8 mouse cellular contexts compared by ENCODE assay signal in genomic region chr17:35257824-35258491, GRCm38 (mm10). TPM values are rescaled to one million over a fixed set of nuclear protein-coding genes. Genes with fewer than 3 reads are reported as not detected.
DNase-seq lines count a peak whose midpoint lies in the region; ATAC-seq and TF ChIP-seq lines count a peak whose summit lies in the region.

No protein-coding gene starts in this region.

- peak overlapping the region; percentile 29 for H3K4me2 ChIP-seq in forebrain, postnatal 0 days (ENCODE audit: low read depth)
- H3K4me2 ChIP-seq in neural tube, embryonic 15.5 days = peak overlapping the region; percentile 51

- WGBS in cerebellum, adult 2 months = 2% methylated on average over 17 of the region's 17 CpGs
- WGBS in forebrain, postnatal 0 days = 13% methylated on average over 17 of the region's 17 CpGs
- 3% methylated on average over 17 of the region's 17 CpGs for WGBS in lung, adult 2 months
- WGBS in neural tube, embryonic 15.5 days = 13% methylated on average over 17 of the region's 17 CpGs

- intact Hi-C loops in heart, postnatal 36 days (cut with DNase I) = loop anchor here (1.0 to 2.0 kb wide), 2 partner anchors 16 to 45 kb away; no protein-coding TSS in a partner anchor

- H3K27me3 ChIP-seq in cerebellum, adult 2 months (ENCODE audit: control insufficient read depth, insufficient read depth, low read length) = no peaks in the 10 kb centered on the region
- no peaks in the 10 kb centered on the region for H3K27me3 ChIP-seq in forebrain, postnatal 0 days (ENCODE audit: insufficient read depth, low read length)
- peaks cover 6% of the 10 kb centered on the region; the same call in 1 of the 2 replicates for H3K27me3 ChIP-seq in neural tube, embryonic 15.5 days (replicated peaks)

- no peak for TF ChIP-seq POLR2A in cerebellum, adult 2 months (IDR thresholded peaks at IDR 0.05; ENCODE audit: borderline replicate concordance, insufficient read depth, low read length)
- no peak for TF ChIP-seq POLR2A in lung, adult 2 months (IDR thresholded peaks at IDR 0.05; ENCODE audit: borderline replicate concordance, extremely low read depth, low read depth, low read length)

- in situ Hi-C loops in ES-E14 (cut with MboI; ENCODE audit: low sequenced_read_pairs in 2 of 2, unreplicated experiment in 2 of 2) = no loop called here

- DNase-seq in ES-E14 (ENCODE audit: low read depth, low spot score) = peak; percentile 94
- DNase-seq in cerebellum, adult 2 months = peak; percentile 90 to 95
- DNase-seq in forebrain, postnatal 0 days = peak; percentile 89
- peak; percentile 97 to 99 for DNase-seq in heart, postnatal 36 days
- DNase-seq in layer of hippocampus, adult 2 months (ENCODE audit: low spot score in 2 of 2) = peak; percentile 91 to 94
- peak; percentile 95 for DNase-seq in lung, adult 2 months
- peak; percentile 95 for DNase-seq in testis, postnatal 10 days (ENCODE audit: low spot score)

- H3K9me3 ChIP-seq in ES-E14 (ENCODE audit: control insufficient read depth, insufficient read depth, low read depth, low read length) = no peaks in the 10 kb centered on the region
- H3K9me3 ChIP-seq in forebrain, postnatal 0 days (ENCODE audit: low read length) = no peaks in the 10 kb centered on the region
- no peaks in the 10 kb centered on the region for H3K9me3 ChIP-seq in neural tube, embryonic 15.5 days (replicated peaks)

- peak; percentile 28 for ATAC-seq in forebrain, postnatal 0 days
- no peak for ATAC-seq in neural tube, embryonic 15.5 days (ENCODE audit: low FRiP score)

- peak; percentile 85 for TF ChIP-seq CTCF in cerebellum, adult 2 months (IDR thresholded peaks at IDR 0.05; ENCODE audit: borderline replicate concordance, insufficient read depth, low read depth, low read length)
- TF ChIP-seq CTCF in forebrain, postnatal 0 days (IDR thresholded peaks at IDR 0.05; ENCODE audit: low read depth) = peak; percentile 88
- peak; percentile 88 for TF ChIP-seq CTCF in layer of hippocampus, adult 2 months (conservative IDR thresholded peaks at IDR 0.05)
- peak; percentile 84 for TF ChIP-seq CTCF in lung, adult 2 months (IDR thresholded peaks at IDR 0.05; ENCODE audit: insufficient read depth, low read length)

- no peak overlapping the region for H3K9ac ChIP-seq in ES-E14 (ENCODE audit: insufficient read depth, low read depth, low read length, poor library complexity, severe bottlenecking)
- no peak overlapping the region for H3K9ac ChIP-seq in forebrain, postnatal 0 days
- peak overlapping the region; percentile 38; the same call in 1 of the 2 replicates for H3K9ac ChIP-seq in neural tube, embryonic 15.5 days (replicated peaks)

- H3K4me1 ChIP-seq in ES-E14 (ENCODE audit: control insufficient read depth in 2 of 2, insufficient read depth in 2 of 2, low read length in 2 of 2, poor library complexity in 1 of 2) = peaks cover 0 to 13% of the 10 kb centered on the region in 2 experiments; a peak in 2 of 4 replicates
- H3K4me1 ChIP-seq in cerebellum, adult 2 months (ENCODE audit: control insufficient read depth, insufficient read depth, low read length) = peaks cover 6% of the 10 kb centered on the region
- no peaks in the 10 kb centered on the region for H3K4me1 ChIP-seq in forebrain, postnatal 0 days (ENCODE audit: insufficient read depth)
- peaks cover 8% of the 10 kb centered on the region for H3K4me1 ChIP-seq in lung, adult 2 months (ENCODE audit: control insufficient read depth, insufficient read depth, low read length)
- H3K4me1 ChIP-seq in neural tube, embryonic 15.5 days = peaks cover 9% of the 10 kb centered on the region; the same call in 1 of the 2 replicates

- no peak overlapping the region; a peak in 1 of 4 replicates for H3K4me3 ChIP-seq in ES-E14 (ENCODE audit: insufficient read depth in 1 of 2, low read depth in 1 of 2, low read length in 2 of 2, poor library complexity in 1 of 2, severe bottlenecking in 1 of 2)
- peak overlapping the region; percentile 54 for H3K4me3 ChIP-seq in cerebellum, adult 2 months (replicated peaks; ENCODE audit: insufficient read depth, low read depth, low read length)
- no peak overlapping the region for H3K4me3 ChIP-seq in forebrain, postnatal 0 days (ENCODE audit: low read depth, low read length)
- H3K4me3 ChIP-seq in layer of hippocampus, adult 2 months = peak overlapping the region; percentile 48
- H3K4me3 ChIP-seq in lung, adult 2 months (replicated peaks; ENCODE audit: extremely low read depth, low read depth, low read length) = peak overlapping the region; percentile 73
- H3K4me3 ChIP-seq in neural tube, embryonic 15.5 days (replicated peaks) = peak overlapping the region; percentile 23

- no peak overlapping the region for H3K27ac ChIP-seq in ES-E14 (ENCODE audit: insufficient read depth, low read depth, low read length, poor library complexity, severe bottlenecking)
- no peak overlapping the region for H3K27ac ChIP-seq in cerebellum, adult 2 months (ENCODE audit: insufficient read depth, low read length)
- H3K27ac ChIP-seq in forebrain, postnatal 0 days (ENCODE audit: low read depth, low read length) = no peak overlapping the region
- H3K27ac ChIP-seq in layer of hippocampus, adult 2 months = peak overlapping the region; percentile 61; the same call in 1 of the 2 replicates
- no peak overlapping the region for H3K27ac ChIP-seq in neural tube, embryonic 15.5 days (replicated peaks)

- H3K36me3 ChIP-seq in ES-E14 (ENCODE audit: control insufficient read depth, insufficient read depth, low read length, poor library complexity, severe bottlenecking) = peaks cover 10% of the 10 kb centered on the region
- peaks cover 16% of the 10 kb centered on the region for H3K36me3 ChIP-seq in forebrain, postnatal 0 days (ENCODE audit: insufficient read depth)
- H3K36me3 ChIP-seq in neural tube, embryonic 15.5 days = peaks cover 17% of the 10 kb centered on the region

TF ChIP-seq in ES-E14, 5 proteins besides CTCF, POLR2A, EP300 and RAD21:
- TF ChIP-seq ZC3H11A (IDR thresholded peaks at IDR 0.05; ENCODE audit: borderline replicate concordance, low read depth, low read length) = peak; percentile 47
- TF ChIP-seq ZNF384 (IDR thresholded peaks at IDR 0.05; ENCODE audit: low read depth, low read length) = no peak

RNA-seq across cellular contexts. Expression of gene H2-D1, which starts 4.6 kb away (rescaled TPM):
- 30.1 and 44.9 TPM in 2 replicates for total RNA-seq in ES-E14 (2012; rRNA removed)
- polyA plus RNA-seq in cerebellum, adult 2 months (2012; rRNA removed) = 174 and 183 TPM in 2 replicates
- total RNA-seq in forebrain, postnatal 0 days (2014; rRNA removed) = 54.9 and 63.3 TPM in 2 replicates
- polyA plus RNA-seq in forebrain, postnatal 0 days (2015; fragmentation: Nextera tagmentation; extraction: Ambion mirVana) = 74.5 and 95.9 TPM in 2 replicates
- total RNA-seq in heart, postnatal 36 days (2021) = 100 to 1,000 TPM in 1 of 2 experiments, 10 to 100 TPM in 1; 87.6 to 133 TPM
- 10 to 100 TPM; 15.7 to 21.2 TPM for total RNA-seq in layer of hippocampus, adult 2 months (2021)
- 878 and 1,286 TPM in 2 replicates for polyA plus RNA-seq in lung, adult 2 months (2012; rRNA removed)
- polyA plus RNA-seq in neural tube, embryonic 15.5 days (2015; fragmentation: Nextera tagmentation; extraction: Ambion mirVana) = 143 and 196 TPM in 2 replicates

RNA-seq across cellular contexts. Expression of gene Ddx39b, which starts 16.4 kb away (rescaled TPM):
- 316 and 414 TPM in 2 replicates for total RNA-seq in ES-E14 (2012; rRNA removed)
- 438 and 458 TPM in 2 replicates for polyA plus RNA-seq in cerebellum, adult 2 months (2012; rRNA removed)
- total RNA-seq in forebrain, postnatal 0 days (2014; rRNA removed) = 305 and 336 TPM in 2 replicates
- polyA plus RNA-seq in forebrain, postnatal 0 days (2015; fragmentation: Nextera tagmentation; extraction: Ambion mirVana) = 357 and 382 TPM in 2 replicates
- 10 to 100 TPM; 83.3 to 97.3 TPM for total RNA-seq in heart, postnatal 36 days (2021)
- total RNA-seq in layer of hippocampus, adult 2 months (2021) = 100 to 1,000 TPM; 230 to 239 TPM
- 245 and 304 TPM in 2 replicates for polyA plus RNA-seq in lung, adult 2 months (2012; rRNA removed)
- 334 and 376 TPM in 2 replicates for polyA plus RNA-seq in neural tube, embryonic 15.5 days (2015; fragmentation: Nextera tagmentation; extraction: Ambion mirVana)

RNA-seq across cellular contexts. Expression of gene Nfkbil1, which starts 22.4 kb away (rescaled TPM):
- total RNA-seq in ES-E14 (2012; rRNA removed) = 6.1 and 6.6 TPM in 2 replicates
- polyA plus RNA-seq in cerebellum, adult 2 months (2012; rRNA removed) = 12.7 and 13.2 TPM in 2 replicates
- 17.1 and 24.5 TPM in 2 replicates for total RNA-seq in forebrain, postnatal 0 days (2014; rRNA removed)
- polyA plus RNA-seq in forebrain, postnatal 0 days (2015; fragmentation: Nextera tagmentation; extraction: Ambion mirVana) = 12.3 and 12.4 TPM in 2 replicates
- total RNA-seq in heart, postnatal 36 days (2021) = 1 to 10 TPM; 8.0 to 8.5 TPM
- 10 to 100 TPM; 13.3 to 15.1 TPM for total RNA-seq in layer of hippocampus, adult 2 months (2021)
- polyA plus RNA-seq in lung, adult 2 months (2012; rRNA removed) = 16.5 and 21.6 TPM in 2 replicates
- polyA plus RNA-seq in neural tube, embryonic 15.5 days (2015; fragmentation: Nextera tagmentation; extraction: Ambion mirVana) = 11.2 and 12.1 TPM in 2 replicates

RNA-seq across cellular contexts. Expression of gene Atp6v1g2, which starts 24.5 kb away (rescaled TPM):
- total RNA-seq in ES-E14 (2012; rRNA removed) = 0.21 and 0.71 TPM in 2 replicates
- 628 TPM in 2 replicates for polyA plus RNA-seq in cerebellum, adult 2 months (2012; rRNA removed)
- 59.7 and 81.4 TPM in 2 replicates for total RNA-seq in forebrain, postnatal 0 days (2014; rRNA removed)
- 121 and 146 TPM in 2 replicates for polyA plus RNA-seq in forebrain, postnatal 0 days (2015; fragmentation: Nextera tagmentation; extraction: Ambion mirVana)
- total RNA-seq in heart, postnatal 36 days (2021) = 1 to 10 TPM; 2.0 to 2.6 TPM
- total RNA-seq in layer of hippocampus, adult 2 months (2021) = 100 to 1,000 TPM; 615 to 646 TPM
- 6.3 and 8.1 TPM in 2 replicates for polyA plus RNA-seq in lung, adult 2 months (2012; rRNA removed)
- 116 and 126 TPM in 2 replicates for polyA plus RNA-seq in neural tube, embryonic 15.5 days (2015; fragmentation: Nextera tagmentation; extraction: Ambion mirVana)

RNA-seq across cellular contexts. Expression of gene Gm16181, which starts 37.3 kb away (rescaled TPM):
- not detected in 2 replicates for total RNA-seq in ES-E14 (2012; rRNA removed)
- polyA plus RNA-seq in cerebellum, adult 2 months (2012; rRNA removed) = not detected in 2 replicates
- total RNA-seq in forebrain, postnatal 0 days (2014; rRNA removed) = not detected in 2 replicates
- polyA plus RNA-seq in forebrain, postnatal 0 days (2015; fragmentation: Nextera tagmentation; extraction: Ambion mirVana) = not detected in 2 replicates
- total RNA-seq in heart, postnatal 36 days (2021) = not detected
- not detected for total RNA-seq in layer of hippocampus, adult 2 months (2021)
- polyA plus RNA-seq in lung, adult 2 months (2012; rRNA removed) = 1.2 TPM in 1 of 2 replicates, not detected in the other
- polyA plus RNA-seq in neural tube, embryonic 15.5 days (2015; fragmentation: Nextera tagmentation; extraction: Ambion mirVana) = 0.40 TPM in 1 of 2 replicates, not detected in the other

Comparison
In these comparisons a context has a peak if more than half of its experiments do, and no peak if none do; other contexts are left out.
1. H3K4me3 ChIP-seq: peak in cerebellum, adult 2 months (single experiment), layer of hippocampus, adult 2 months (single experiment), lung, adult 2 months (single experiment) and neural tube, embryonic 15.5 days (single experiment); none in ES-E14 (0 of 2) and forebrain, postnatal 0 days (single experiment).
2. Peak in every context shown above with its lines, with median percentiles within 50 percentile points of each other: DNase-seq and CTCF ChIP-seq.